Mouse (Mus musculus) ES-E14 (cell line): ENCODE measurements around the gene Gins1. TPM values are rescaled to one million over a fixed set of nuclear protein-coding genes. Genes with fewer than 3 reads are reported as not detected.
"Not testable (repeated sequence)": the region's sequence is repeated elsewhere in the genome, so short reads cannot be mapped to it uniquely, and the experiment has no call there.

Source experiments
- DNase-seq: peaks from one replicate; pipeline ENCODE4 v3.0.0-alpha.2; 2013; ENCODE audit warnings: low read depth, low spot score
- H3K27ac ChIP-seq: 2 replicates; pipeline ENCODE4 v1.5.1; 2012; ENCODE audit warnings: low read depth, mild to moderate bottlenecking, low read length, moderate library complexity, mixed read lengths; ENCODE audit not compliant: poor library complexity, insufficient read depth, severe bottlenecking
- H3K36me3 ChIP-seq: 2 replicates; pipeline ENCODE4 v1.6.1; 2012; ENCODE audit warnings: mild to moderate bottlenecking, low read length, moderate library complexity, mixed read lengths; ENCODE audit not compliant: control insufficient read depth, poor library complexity, insufficient read depth, severe bottlenecking
- H3K4me1 ChIP-seq, 2 experiments: fragments of 150-350 bp in 1 of 2; sonication (generic) in 1 of 2; 2 replicates each; pipeline ENCODE4 v1.6.1; 2012; ENCODE audit warnings: low read length in 2 of 2, mild to moderate bottlenecking in 1 of 2, mixed read lengths in 1 of 2; ENCODE audit not compliant: control insufficient read depth in 2 of 2, insufficient read depth in 2 of 2, poor library complexity in 1 of 2
- H3K4me3 ChIP-seq, 2 experiments: fragments of 150-350 bp in 1 of 2; sonication (generic) in 1 of 2; 2 replicates each; pipeline ENCODE4 v1.5.1; 2012; ENCODE audit warnings: low read length in 2 of 2, low read depth in 1 of 2, mild to moderate bottlenecking in 1 of 2, mixed read lengths in 1 of 2; ENCODE audit not compliant: insufficient read depth in 1 of 2, poor library complexity in 1 of 2, severe bottlenecking in 1 of 2
- H3K9ac ChIP-seq: 2 replicates; pipeline ENCODE4 v1.6.1; 2012; ENCODE audit warnings: low read depth, mild to moderate bottlenecking, low read length, mixed read lengths; ENCODE audit not compliant: poor library complexity, insufficient read depth, severe bottlenecking
- H3K9me3 ChIP-seq: fragments of 150-350 bp; sonication (generic); 2 replicates; pipeline ENCODE4 v1.6.1; 2012; ENCODE audit warnings: low read depth, mild to moderate bottlenecking, low read length; ENCODE audit not compliant: control insufficient read depth, insufficient read depth
- CHD2 ChIP-seq: IDR thresholded peaks from 2 replicates; pipeline ENCODE4 v1.6.1; 2014; ENCODE audit warnings: mild to moderate bottlenecking, low read depth, low read length, inconsistent platforms
- HCFC1 ChIP-seq: IDR thresholded peaks from 2 replicates; pipeline ENCODE4 v1.6.1; 2012; ENCODE audit warnings: low read length, inconsistent platforms, borderline replicate concordance; ENCODE audit not compliant: insufficient read depth
- MAFK ChIP-seq: IDR thresholded peaks from 2 replicates; pipeline ENCODE4 v1.6.1; 2014; ENCODE audit warnings: mild to moderate bottlenecking, low read depth, low read length, inconsistent platforms; ENCODE audit not compliant: insufficient read depth
- ZC3H11A ChIP-seq: IDR thresholded peaks from 2 replicates; pipeline ENCODE4 v1.6.1; 2012; ENCODE audit warnings: low read depth, mild to moderate bottlenecking, inconsistent platforms, low read length, borderline replicate concordance
- ZNF384 ChIP-seq: IDR thresholded peaks from 2 replicates; pipeline ENCODE4 v1.6.1; 2012; ENCODE audit warnings: low read depth, low read length, inconsistent platforms
- in situ Hi-C, 2 experiments: fragments of 600-800 bp; cut with MboI; formaldehyde crosslinking; loops; one replicate each; pipeline ENCODE4 v1.15.1; 2025; ENCODE audit warnings: low sequenced_read_pairs in 2 of 2, inconsistent platforms in 1 of 2; ENCODE audit not compliant: unreplicated experiment in 2 of 2
- total RNA-seq: library from RNA; depleted of rRNA; stranded (reverse); fragments of 300-350 nt; gene quantifications from 2 replicates; pipeline ENCODE4 v1.2.3, GENCODE M21; 2012

Gene Gins1
- total RNA-seq, 1 experiment: 45.6 TPM

DNA sequence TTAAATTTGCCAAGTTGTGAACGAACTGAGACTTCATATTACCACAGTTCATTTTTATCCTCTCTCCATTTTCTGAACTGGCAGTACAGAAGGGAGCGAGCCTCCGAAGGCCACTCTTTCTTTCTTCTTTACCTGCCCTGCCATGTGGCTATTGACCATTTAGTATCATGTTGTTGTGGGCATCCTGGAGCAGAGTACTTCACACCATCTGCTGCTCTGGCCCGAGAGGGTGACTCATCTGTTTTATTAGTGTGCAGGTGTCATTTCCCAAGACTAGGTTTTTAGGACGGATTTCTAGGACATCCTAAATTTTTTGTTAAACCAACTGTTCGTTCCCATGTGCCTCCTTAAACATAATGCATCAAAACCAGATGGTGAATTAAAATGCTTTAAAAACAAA, 24.0 kb downstream of the Gins1 start:
- Histone ChIP-seq H3K27ac (no peak overlapping the region), H3K4me3 (no peak overlapping the region), H3K9ac (no peak overlapping the region), H3K9me3 (no peaks in the 10 kb centered on the region), H3K4me1 (peaks cover 0 to 4% of the 10 kb centered on the region in 2 experiments; a peak in 1 of 4 replicates), H3K36me3 (no peaks in the 10 kb centered on the region; the same call in none of the 2 replicates)
- TF ChIP-seq ZC3H11A (no peak), HCFC1 (no peak), CHD2 (no peak), MAFK (no peak), ZNF384 (no peak)
- no peak for DNase-seq
- in situ Hi-C loops: no loop called here

DNA sequence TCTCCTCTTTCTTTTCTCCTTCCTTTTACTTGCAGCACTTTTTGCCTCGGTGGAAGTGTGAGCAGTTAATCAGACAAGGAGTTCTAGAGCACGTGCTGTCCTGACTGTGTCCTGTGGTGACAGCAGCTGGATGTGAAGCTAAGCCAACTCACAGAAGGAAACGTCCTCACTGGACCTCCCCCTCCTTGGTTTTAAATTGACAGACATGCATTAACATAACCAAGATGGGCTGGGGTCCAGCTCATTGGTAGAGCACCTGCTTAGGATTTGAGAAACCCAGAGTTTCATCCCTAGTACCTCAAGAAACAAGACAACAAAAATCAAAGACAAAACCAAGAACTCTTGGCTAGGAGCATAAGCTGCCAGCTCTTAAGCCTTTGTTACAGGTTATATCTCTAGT, 25.6 kb downstream of the Gins1 start:
- in situ Hi-C loops: no loop called here
- TF ChIP-seq MAFK: no peak
- TF ChIP-seq ZC3H11A: no peak
- no peak for TF ChIP-seq ZNF384
- TF ChIP-seq HCFC1: no peak
- TF ChIP-seq CHD2: no peak
- Histone ChIP-seq H3K9ac (no peak overlapping the region), H3K4me3 (no peak overlapping the region), H3K9me3 (no peaks in the 10 kb centered on the region), H3K4me1 (peaks cover 0 to 4% of the 10 kb centered on the region in 2 experiments; a peak in 1 of 4 replicates), H3K36me3 (peaks cover 6% of the 10 kb centered on the region), H3K27ac (no peak overlapping the region)
- DNase-seq: no peak

- peaks cover 0 to 4% of the 10 kb centered on the region in 2 experiments; a peak in 1 of 4 replicates for H3K4me1 ChIP-seq
- in situ Hi-C loops: no loop called here
- peak overlapping the region; percentile 60 to 69 for H3K4me3 ChIP-seq
- peak overlapping the region; percentile 57 for H3K27ac ChIP-seq
- TF ChIP-seq CHD2 (no peak), HCFC1 (no peak), MAFK (no peak), ZNF384 (no peak), ZC3H11A (no peak)
- peak overlapping the region; percentile 64 for H3K9ac ChIP-seq
- peaks cover 21% of the 10 kb centered on the region for H3K36me3 ChIP-seq
- H3K9me3 ChIP-seq: no peaks in the 10 kb centered on the region
- DNase-seq: no peak
These were observed 28.3 kb downstream of the Gins1 start for GRCm38 (mm10) chr2:150933482-150933881.

- no peak overlapping the region for H3K9ac ChIP-seq
- H3K4me1 ChIP-seq: peaks cover 0 to 4% of the 10 kb centered on the region in 2 experiments; a peak in 1 of 4 replicates
- in situ Hi-C loops: no loop called here
- H3K4me3 ChIP-seq: no peak overlapping the region
- peaks cover 21% of the 10 kb centered on the region for H3K36me3 ChIP-seq
- TF ChIP-seq CHD2 (no peak), ZC3H11A (no peak), MAFK (no peak), ZNF384 (no peak), HCFC1 (no peak)
- no peaks in the 10 kb centered on the region for H3K9me3 ChIP-seq
- no peak overlapping the region for H3K27ac ChIP-seq
- no peak for DNase-seq
These were observed 29.5 kb downstream of the Gins1 start for GRCm38 (mm10) chr2:150934659-150935058.

DNA sequence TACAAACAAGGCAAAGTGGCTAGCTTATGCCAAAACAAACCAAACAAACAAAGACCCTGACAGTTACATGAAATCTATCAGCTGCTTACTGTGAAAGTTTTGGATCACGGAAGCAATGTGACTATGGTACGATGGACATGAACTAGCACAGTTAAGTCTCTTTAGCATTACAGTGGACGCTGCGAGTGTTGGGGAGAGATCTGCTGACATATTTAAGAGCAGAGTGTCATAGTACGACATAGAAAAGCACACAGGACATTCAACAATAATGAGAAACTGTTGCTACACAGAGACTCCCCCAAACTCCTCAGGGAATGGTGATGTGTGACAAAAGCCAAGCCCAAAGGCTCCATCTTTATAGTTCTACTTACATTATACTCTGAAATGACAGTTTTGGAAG, 38.8 kb downstream of the Gins1 start:
- DNase-seq: no peak
- Histone ChIP-seq H3K4me1 (peaks cover 11 to 21% of the 10 kb centered on the region in 2 experiments; a peak in 3 of 4 replicates), H3K9me3 (no peaks in the 10 kb centered on the region), H3K27ac (no peak overlapping the region), H3K4me3 (no peak overlapping the region), H3K36me3 (peaks cover 11% of the 10 kb centered on the region; the same call in 1 of the 2 replicates), H3K9ac (no peak overlapping the region)
- in situ Hi-C loops: no loop called here
- TF ChIP-seq HCFC1: no peak
- TF ChIP-seq MAFK: no peak
- TF ChIP-seq CHD2: no peak
- no peak for TF ChIP-seq ZNF384
- no peak for TF ChIP-seq ZC3H11A

DNA sequence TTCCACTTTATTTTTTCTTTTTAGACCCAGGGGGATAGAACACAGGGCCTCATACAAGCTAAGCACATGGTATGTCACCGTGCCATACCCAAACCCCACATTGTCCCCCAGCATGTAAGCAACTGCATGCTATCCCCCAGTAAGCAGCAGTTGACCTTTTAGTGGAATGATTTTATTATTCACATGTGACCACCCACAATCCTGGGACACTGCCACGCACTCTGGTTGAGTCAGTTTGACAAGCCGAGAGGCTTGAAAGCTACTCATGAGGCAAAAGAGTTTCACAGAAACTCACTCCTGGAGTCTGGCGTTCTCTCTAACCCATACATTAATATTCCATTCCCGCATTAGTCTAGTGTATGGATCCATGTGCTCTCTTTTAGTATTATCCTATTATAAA, 42.1 kb downstream of the Gins1 start:
- Histone ChIP-seq H3K36me3 (peaks cover 19% of the 10 kb centered on the region; the same call in 1 of the 2 replicates), H3K27ac (peak overlapping the region; percentile 42; the same call in 1 of the 2 replicates), H3K4me1 (peaks cover 14 to 41% of the 10 kb centered on the region in 2 experiments; a peak in 3 of 4 replicates)
- H3K4me3 ChIP-seq, H3K9me3 ChIP-seq, H3K9ac ChIP-seq, in situ Hi-C loops, DNase-seq: not testable (repeated sequence)
